8 mouse cellular contexts compared by ENCODE assay signal in genomic region chr10:43577299-43577996, GRCm38 (mm10). TPM values are rescaled to one million over a fixed set of nuclear protein-coding genes. Genes with fewer than 3 reads are reported as not detected.
DNase-seq lines count a peak whose midpoint lies in the region; ATAC-seq and TF ChIP-seq lines count a peak whose summit lies in the region.

No protein-coding gene starts in this region.

- H3K9ac ChIP-seq in heart, embryonic 16.5 days (ENCODE audit: low read length) = peak overlapping the region; percentile 78
- H3K9ac ChIP-seq in embryonic facial prominence, embryonic 15.5 days = no peak overlapping the region
- H3K9ac ChIP-seq in lung, postnatal 0 days (replicated peaks; ENCODE audit: low read depth) = no peak overlapping the region

- TF ChIP-seq POLR2A in kidney, adult 2 months (IDR thresholded peaks at IDR 0.05; ENCODE audit: low read depth, low read length) = no peak

- peak overlapping the region; percentile 97 for H3K4me2 ChIP-seq in heart, embryonic 16.5 days (ENCODE audit: low read depth, low read length)
- peak overlapping the region; percentile 90 for H3K4me2 ChIP-seq in embryonic facial prominence, embryonic 15.5 days (replicated peaks)
- peak overlapping the region; percentile 97 for H3K4me2 ChIP-seq in lung, postnatal 0 days (replicated peaks; ENCODE audit: low read depth, low read length)

- peaks cover 3% of the 10 kb centered on the region; the same call in 1 of the 2 replicates for H3K27me3 ChIP-seq in heart, embryonic 16.5 days (ENCODE audit: control insufficient read depth, insufficient read depth, low read length)
- H3K27me3 ChIP-seq in embryonic facial prominence, embryonic 15.5 days = peaks cover 10% of the 10 kb centered on the region; the same call in 1 of the 2 replicates
- H3K27me3 ChIP-seq in kidney, adult 2 months (replicated peaks; ENCODE audit: control insufficient read depth, insufficient read depth, low read length) = no peaks in the 10 kb centered on the region
- H3K27me3 ChIP-seq in lung, postnatal 0 days (replicated peaks; ENCODE audit: insufficient read depth, low read length) = no peaks in the 10 kb centered on the region

- no peaks in the 10 kb centered on the region; the same call in 1 of the 2 replicates for H3K9me3 ChIP-seq in heart, embryonic 16.5 days (replicated peaks; ENCODE audit: control insufficient read depth, low read length)
- H3K9me3 ChIP-seq in embryonic facial prominence, embryonic 15.5 days (replicated peaks) = no peaks in the 10 kb centered on the region; the same call in 1 of the 2 replicates
- no peaks in the 10 kb centered on the region for H3K9me3 ChIP-seq in lung, postnatal 0 days (ENCODE audit: low read length)

- no peak for ATAC-seq in heart, embryonic 16.5 days (replicated peaks; ENCODE audit: extremely low read depth, insufficient read depth, low FRiP score)
- no peak for ATAC-seq in embryonic facial prominence, embryonic 15.5 days (ENCODE audit: insufficient number of reproducible peaks, low FRiP score, low TSS enrichment, low read depth)
- peak; percentile 18; the same call in 1 of the 2 replicates for ATAC-seq in lung, postnatal 0 days

- 25% methylated on average over 19 of the region's 19 CpGs for WGBS in heart, embryonic 16.5 days
- 13% methylated on average over 19 of the region's 19 CpGs for WGBS in embryonic facial prominence, embryonic 15.5 days
- WGBS in kidney, adult 2 months = 22% methylated on average over 19 of the region's 19 CpGs
- WGBS in lung, postnatal 0 days = 20% methylated on average over 19 of the region's 19 CpGs

- H3K4me3 ChIP-seq in heart, embryonic 16.5 days (ENCODE audit: low read length) = peak overlapping the region; percentile 71
- H3K4me3 ChIP-seq in embryonic facial prominence, embryonic 15.5 days (replicated peaks) = peak overlapping the region; percentile 58
- no peak overlapping the region for H3K4me3 ChIP-seq in kidney, adult 2 months (ENCODE audit: insufficient read depth, low read depth, low read length)
- H3K4me3 ChIP-seq in lung, postnatal 0 days (ENCODE audit: low read depth, low read length) = peak overlapping the region; percentile 57

- no peak for TF ChIP-seq CTCF in kidney, adult 2 months (conservative IDR thresholded peaks at IDR 0.05; ENCODE audit: insufficient read depth, insufficient read length, low read depth, low read length)
- peak; percentile 41 for TF ChIP-seq CTCF in lung, postnatal 0 days (IDR thresholded peaks at IDR 0.05)

- DNase-seq in heart, postnatal 10 days = no peak
- DNase-seq in kidney, adult 2 months = peak; percentile 50
- DNase-seq in lung, postnatal 0 days (ENCODE audit: low spot score) = peak; percentile 54
- peak; percentile 66 to 73 for DNase-seq in spleen, postnatal 10 days (ENCODE audit: low spot score in 2 of 2)
- DNase-seq in layer of hippocampus, adult 8-10 months (ENCODE audit: low spot score in 2 of 2) = no peak
- no peak for DNase-seq in left cerebral cortex, adult 11 months (ENCODE audit: low spot score)

- TF ChIP-seq EP300 in lung, postnatal 0 days (IDR thresholded peaks at IDR 0.05) = no peak

- H3K27ac ChIP-seq in heart, embryonic 16.5 days (ENCODE audit: low read length) = no peak overlapping the region
- 0 out of 2 replicates have a peak overlapping the region, but pooled peaks have one; percentile 39 for H3K27ac ChIP-seq in embryonic facial prominence, embryonic 15.5 days (replicated peaks)
- peak overlapping the region; percentile 42; the same call in 1 of the 2 replicates for H3K27ac ChIP-seq in kidney, adult 2 months (ENCODE audit: insufficient read depth, low read depth, low read length)
- no peak overlapping the region for H3K27ac ChIP-seq in lung, postnatal 0 days (ENCODE audit: low read length)

- H3K36me3 ChIP-seq in heart, embryonic 16.5 days (ENCODE audit: control insufficient read depth, insufficient read depth) = no peaks in the 10 kb centered on the region
- H3K36me3 ChIP-seq in embryonic facial prominence, embryonic 15.5 days = no peaks in the 10 kb centered on the region
- no peaks in the 10 kb centered on the region for H3K36me3 ChIP-seq in kidney, adult 2 months (ENCODE audit: control insufficient read depth, insufficient read depth, low read length)
- no peaks in the 10 kb centered on the region for H3K36me3 ChIP-seq in lung, postnatal 0 days (ENCODE audit: insufficient read depth, low read length)

- peaks cover 16% of the 10 kb centered on the region for H3K4me1 ChIP-seq in heart, embryonic 16.5 days (ENCODE audit: control insufficient read depth, insufficient read depth, low read length)
- peaks cover 16% of the 10 kb centered on the region for H3K4me1 ChIP-seq in embryonic facial prominence, embryonic 15.5 days
- H3K4me1 ChIP-seq in kidney, adult 2 months (ENCODE audit: control insufficient read depth, insufficient read depth, low read length) = no peaks in the 10 kb centered on the region
- peaks cover 9% of the 10 kb centered on the region for H3K4me1 ChIP-seq in lung, postnatal 0 days (ENCODE audit: insufficient read depth, low read depth, low read length)

- intact Hi-C loops in heart, postnatal 10 days (cut with DNase I) = loop anchor here (5.0 to 10.0 kb wide), 4 partner anchors 170 to 597 kb away; partner anchors contain the start of genes Qrsl1 and Rtn4ip1

RNA-seq across cellular contexts. Expression of gene Cd24a, which starts 0.6 kb away (rescaled TPM):
- polyA plus RNA-seq in heart, embryonic 16.5 days (2015; fragmentation: Nextera tagmentation; extraction: Ambion mirVana) = 73.2 and 84.3 TPM in 2 replicates
- total RNA-seq in heart, postnatal 10 days (2021) = 10 to 100 TPM in 1 of 2 experiments, 1 to 10 TPM in 1; 6.8 to 11.0 TPM
- 155 and 175 TPM in 2 replicates for polyA plus RNA-seq in embryonic facial prominence, embryonic 15.5 days (2015; fragmentation: Nextera tagmentation; extraction: Ambion mirVana)
- 184 and 186 TPM in 2 replicates for polyA plus RNA-seq in kidney, adult 2 months (2012; rRNA removed)
- polyA plus RNA-seq in lung, postnatal 0 days (2015; fragmentation: Nextera tagmentation; extraction: Ambion mirVana) = 137 and 146 TPM in 2 replicates
- 10 to 100 TPM in 3 of 4 experiments, 1 to 10 TPM in 1; 7.3 to 13.6 (median 12.1) TPM for total RNA-seq in layer of hippocampus, adult 8-10 months (2022)

RNA-seq across cellular contexts. Expression of gene 1700021F05Rik, which starts 36.7 kb away (rescaled TPM):
- 94.6 and 107 TPM in 2 replicates for polyA plus RNA-seq in heart, embryonic 16.5 days (2015; fragmentation: Nextera tagmentation; extraction: Ambion mirVana)
- total RNA-seq in heart, postnatal 10 days (2021) = 10 to 100 TPM; 91.6 to 94.8 TPM
- 57.3 and 61.6 TPM in 2 replicates for polyA plus RNA-seq in embryonic facial prominence, embryonic 15.5 days (2015; fragmentation: Nextera tagmentation; extraction: Ambion mirVana)
- 13.3 and 19.6 TPM in 2 replicates for polyA plus RNA-seq in kidney, adult 2 months (2012; rRNA removed)
- 34.2 and 36.8 TPM in 2 replicates for polyA plus RNA-seq in lung, postnatal 0 days (2015; fragmentation: Nextera tagmentation; extraction: Ambion mirVana)
- 10 to 100 TPM; 33.9 to 44.5 (median 41.1) TPM for total RNA-seq in layer of hippocampus, adult 8-10 months (2022)

RNA-seq across cellular contexts. Expression of gene Gm9803, which starts 53.6 kb away (rescaled TPM):
- 20.0 and 42.0 TPM in 2 replicates for polyA plus RNA-seq in heart, embryonic 16.5 days (2015; fragmentation: Nextera tagmentation; extraction: Ambion mirVana)
- 10 to 100 TPM in 1 of 2 experiments, 1 to 10 TPM in 1; 5.0 to 12.9 TPM for total RNA-seq in heart, postnatal 10 days (2021)
- polyA plus RNA-seq in embryonic facial prominence, embryonic 15.5 days (2015; fragmentation: Nextera tagmentation; extraction: Ambion mirVana) = 1.8 and 22.6 TPM in 2 replicates
- polyA plus RNA-seq in kidney, adult 2 months (2012; rRNA removed) = 74.5 and 91.3 TPM in 2 replicates
- 9.1 and 21.1 TPM in 2 replicates for polyA plus RNA-seq in lung, postnatal 0 days (2015; fragmentation: Nextera tagmentation; extraction: Ambion mirVana)
- 10 to 100 TPM in 2 of 4 experiments, 1 to 10 TPM in 2; 6.6 to 17.1 (median 11.8) TPM for total RNA-seq in layer of hippocampus, adult 8-10 months (2022)

Comparison
In these comparisons a context has a peak if more than half of its experiments do, and no peak if none do; other contexts are left out.
1. H3K27ac ChIP-seq: peak in embryonic facial prominence, embryonic 15.5 days (single experiment) and kidney, adult 2 months (single experiment); none in heart, embryonic 16.5 days (single experiment) and lung, postnatal 0 days (single experiment).
2. DNase-seq: peak in kidney, adult 2 months (single experiment), lung, postnatal 0 days (single experiment) and spleen, postnatal 10 days (2 of 2); none in heart, postnatal 10 days (0 of 2), layer of hippocampus, adult 8-10 months (0 of 2) and left cerebral cortex, adult 11 months (single experiment).
3. Peak in every context shown above with its lines, with median percentiles within 50 percentile points of each other: H3K4me2 ChIP-seq.